Mouse (Mus musculus) MEL-GATA-1-ER (cell line): Measurements from ENCODE around the gene Nfib.
"Not testable (repeated sequence)": the region's sequence is repeated elsewhere in the genome, so short reads cannot be mapped to it uniquely, and the experiment has no call there.

Experiments used
- DNase-seq: peaks from one replicate; pipeline ENCODE4 v3.0.0-alpha.2; 2012; ENCODE audit warnings: low read depth; ENCODE audit errors: extremely low read depth

The Nfib gene

GRCm38 (mm10) chr4:82267832-82268778 is 437.4 kb downstream of the Nfib start:
- no peak for DNase-seq

GRCm38 (mm10) chr4:82266066-82266619 is 439.4 kb downstream of the Nfib start:
- no peak for DNase-seq

DNA sequence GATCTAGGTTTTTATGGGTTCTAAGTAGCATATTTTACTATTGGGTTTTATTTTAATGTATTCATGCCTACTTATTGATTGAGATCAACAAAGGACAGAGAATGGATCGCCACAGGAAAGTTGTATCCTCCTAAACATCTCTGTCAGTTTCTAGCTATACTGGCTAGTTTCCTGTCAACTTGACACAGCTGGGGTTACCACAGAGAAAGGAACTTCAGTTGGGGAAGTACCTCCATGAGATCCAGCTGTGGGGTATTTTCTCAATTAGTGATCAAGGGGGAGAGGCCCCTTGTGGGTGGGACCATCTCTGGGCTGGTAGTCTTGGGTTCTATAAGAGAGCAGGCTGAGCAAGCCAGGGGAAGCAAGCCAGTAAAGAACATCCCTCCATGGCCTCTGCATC is 447.0 kb downstream of the Nfib start:
- DNase-seq = not testable (repeated sequence)

- no peak for DNase-seq
Measured at GRCm38 (mm10) chr4:82252054-82252453, 453.5 kb downstream of the Nfib start.

DNA sequence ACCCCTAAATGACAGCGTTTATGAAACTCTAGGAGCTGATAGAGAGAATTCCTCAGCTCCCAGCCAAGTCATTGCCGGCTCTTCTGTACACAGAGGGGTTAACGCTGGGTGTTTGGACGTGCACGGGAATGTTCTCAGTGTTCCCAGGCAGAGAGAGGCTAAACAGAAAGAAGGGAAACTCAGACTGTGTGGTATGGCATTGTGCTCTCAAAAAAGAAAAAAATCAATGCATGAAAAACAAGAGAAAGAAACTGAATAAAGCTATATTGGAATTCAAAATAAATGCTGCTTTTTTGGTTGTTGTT is 455.2 kb downstream of the Nfib start:
- DNase-seq = no peak

DNA sequence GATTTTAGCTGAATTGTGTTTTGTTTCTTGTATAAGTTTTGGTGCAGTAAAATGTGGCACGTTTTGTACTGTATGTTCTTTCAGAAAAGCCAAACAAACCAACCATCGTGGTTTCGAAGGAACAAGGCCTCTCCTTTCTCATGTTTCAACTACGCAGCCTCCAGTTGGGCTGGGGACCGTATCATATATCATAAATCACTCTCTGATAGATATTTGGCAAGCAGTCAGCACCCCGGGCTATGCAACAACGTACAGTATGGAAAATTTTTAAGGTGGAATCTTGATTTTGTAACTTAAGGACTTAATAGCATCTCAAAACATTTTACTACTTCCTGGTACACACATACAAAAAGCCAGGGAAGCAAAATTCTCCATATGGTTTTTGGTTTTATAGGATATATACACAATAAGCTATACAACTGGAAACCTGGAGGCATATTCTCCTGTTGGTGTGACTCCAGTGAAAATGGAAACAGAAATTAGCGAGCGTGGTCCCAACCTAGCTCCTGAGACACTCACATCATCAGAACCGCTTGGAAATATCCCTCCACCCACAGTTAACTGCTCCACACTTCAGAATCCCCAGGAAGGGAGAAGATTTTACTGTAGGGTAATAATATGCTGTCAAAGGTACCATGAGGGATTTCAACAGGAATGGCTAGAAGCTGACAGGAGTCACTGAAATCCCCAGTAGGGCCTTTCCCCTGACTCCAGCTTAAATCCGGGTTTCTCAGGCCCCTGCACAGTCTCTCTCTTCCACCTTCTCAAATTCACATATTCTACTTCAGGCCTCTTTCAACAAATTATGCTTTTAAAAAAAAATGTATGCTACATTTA is 455.8 kb downstream of the Nfib start:
- DNase-seq = no peak

DNA sequence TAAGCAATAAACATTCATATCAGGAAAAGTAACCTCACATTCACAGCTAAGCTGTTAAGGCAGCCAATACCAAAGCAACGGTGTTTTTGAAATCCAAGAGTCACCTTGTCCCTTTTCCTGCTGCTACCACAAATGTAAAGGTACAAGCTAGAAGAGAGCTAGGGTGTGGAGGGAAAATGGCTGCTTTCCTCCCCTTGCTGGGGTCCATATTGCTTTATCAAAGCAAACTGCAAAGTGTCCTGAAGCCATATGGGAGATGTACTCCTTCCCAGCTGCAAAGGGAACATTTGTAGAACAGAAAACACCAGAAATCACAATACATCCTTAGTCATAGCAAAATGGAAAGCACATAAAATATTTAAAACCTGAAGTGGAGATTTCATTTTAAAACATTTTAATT is 456.6 kb downstream of the Nfib start:
- DNase-seq = no peak

DNA sequence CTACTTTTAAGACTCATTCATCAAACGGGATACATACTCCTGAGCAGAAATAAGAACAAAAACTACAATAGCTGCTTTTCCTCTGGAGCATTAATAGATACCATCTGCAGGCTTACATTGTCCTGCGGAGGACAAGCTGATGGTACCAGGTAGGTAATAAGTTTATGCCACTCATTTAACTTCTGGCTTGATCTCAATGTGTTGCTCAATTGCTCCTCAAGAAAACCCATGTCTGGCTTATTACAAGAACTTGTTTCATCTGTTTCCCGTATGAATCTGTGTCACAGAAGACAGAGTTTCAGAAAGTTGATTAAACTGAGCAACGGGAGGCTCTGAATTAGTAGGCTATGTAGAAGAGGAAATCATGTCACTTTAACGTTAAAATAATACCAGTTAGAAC is 457.5 kb downstream of the Nfib start:
- no peak for DNase-seq

DNA sequence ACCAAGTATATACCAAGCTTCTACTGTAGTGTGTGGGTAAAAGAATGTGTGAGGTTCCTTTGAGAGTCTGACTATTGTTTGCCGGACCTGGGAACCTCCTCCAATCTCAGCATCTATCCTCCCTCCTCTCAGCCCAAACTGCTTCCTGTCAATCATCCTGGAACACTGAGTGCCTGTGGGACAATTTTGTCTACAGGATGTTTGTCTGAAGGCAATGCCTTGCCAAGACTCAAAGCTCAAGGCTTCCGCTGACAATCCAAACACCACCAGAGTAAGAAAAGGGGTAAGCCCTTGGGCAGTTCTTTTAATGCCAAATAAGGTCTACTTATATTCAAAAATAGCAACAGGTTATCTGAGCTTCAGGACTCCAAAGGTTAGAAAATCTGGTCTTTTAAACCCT is 459.3 kb downstream of the Nfib start:
- no peak for DNase-seq
